Mouse (Mus musculus) heart, adult 2 months (tissue): ENCODE results near the gene Msrb1. TPM values are rescaled to one million over a fixed set of nuclear protein-coding genes. Genes with fewer than 3 reads are reported as not detected.

Experiments
- DNase-seq, 2 experiments: peaks; one replicate each; pipeline ENCODE4 v3.0.0; 2021
- H3K27ac ChIP-seq: fragments of 200-600 bp; 2 replicates; pipeline ENCODE4 v1.8.1; 2022
- H3K27me3 ChIP-seq: fragments of 200-500 bp; 2 replicates; pipeline ENCODE4 v1.6.1; 2012; ENCODE audit warnings: mild to moderate bottlenecking, low read length, inconsistent platforms, mixed read lengths; ENCODE audit not compliant: control insufficient read depth, insufficient read depth
- H3K36me3 ChIP-seq: fragments of 200-500 bp; 2 replicates; pipeline ENCODE4 v1.6.1; 2012; ENCODE audit warnings: low read length, inconsistent platforms; ENCODE audit not compliant: control insufficient read depth, insufficient read depth
- H3K4me1 ChIP-seq: fragments of 200-500 bp; 2 replicates; pipeline ENCODE4 v1.6.1; 2011; ENCODE audit warnings: low read length; ENCODE audit not compliant: control insufficient read depth, insufficient read depth
- H3K4me3 ChIP-seq: fragments of 200-600 bp; 2 replicates; pipeline ENCODE4 v1.8.1; 2022
- H3K79me2 ChIP-seq: fragments of 200-500 bp; replicated peaks from 2 replicates; pipeline ENCODE4 v1.6.1; 2012; ENCODE audit warnings: mild to moderate bottlenecking, inconsistent platforms, low read length, moderate library complexity, mixed read lengths; ENCODE audit not compliant: control insufficient read depth, insufficient read depth
- H3K9ac ChIP-seq: fragments of 200-500 bp; 2 replicates; pipeline ENCODE4 v1.6.1; 2012; ENCODE audit warnings: low read depth, mild to moderate bottlenecking, control low read depth, inconsistent platforms, low read length, mixed read lengths
- CTCF ChIP-seq: fragments of 200-600 bp; IDR thresholded peaks from 2 replicates; pipeline ENCODE4 v1.8.1; 2022; ENCODE audit warnings: antibody characterized with exemption, mild to moderate bottlenecking, moderate library complexity
- EP300 ChIP-seq: fragments of 200-500 bp; IDR thresholded peaks from 2 replicates; pipeline ENCODE4 v1.6.1; 2011; ENCODE audit warnings: low read depth, low read length, control low read depth; ENCODE audit not compliant: insufficient read depth
- POLR2A ChIP-seq: fragments of 200-500 bp; IDR thresholded peaks from 2 replicates; pipeline ENCODE4 v1.6.1; 2011; ENCODE audit warnings: mild to moderate bottlenecking, low read depth, low read length, control low read depth; ENCODE audit not compliant: insufficient read depth
- WGBS: fragments of 180-500 bp; shearing (Covaris S2); methylation state at CpG from one replicate; pipeline ENCODE4 v1.1.7; 2018; 5-methylcytosine and 5-hydroxymethylcytosine counted together
- intact Hi-C: fragments of 180-260 bp; cut with DNase I; formaldehyde crosslinking; loops from one replicate; pipeline ENCODE4 v1.15.1; 2025
- polyA plus RNA-seq: library from polyadenylated mRNA; depleted of rRNA; stranded (reverse); fragments of >200 nt; gene quantifications from 2 replicates; pipeline ENCODE4 v1.2.3, GENCODE M21; 2012
- total RNA-seq, 2 experiments: library from RNA; stranded (reverse); gene quantifications; 2 replicates each; pipeline ENCODE4 v1.2.3; 2021

Msrb1 gene
- total and polyA plus RNA-seq, 3 experiments: 154 to 178 (median 155) TPM

DNA sequence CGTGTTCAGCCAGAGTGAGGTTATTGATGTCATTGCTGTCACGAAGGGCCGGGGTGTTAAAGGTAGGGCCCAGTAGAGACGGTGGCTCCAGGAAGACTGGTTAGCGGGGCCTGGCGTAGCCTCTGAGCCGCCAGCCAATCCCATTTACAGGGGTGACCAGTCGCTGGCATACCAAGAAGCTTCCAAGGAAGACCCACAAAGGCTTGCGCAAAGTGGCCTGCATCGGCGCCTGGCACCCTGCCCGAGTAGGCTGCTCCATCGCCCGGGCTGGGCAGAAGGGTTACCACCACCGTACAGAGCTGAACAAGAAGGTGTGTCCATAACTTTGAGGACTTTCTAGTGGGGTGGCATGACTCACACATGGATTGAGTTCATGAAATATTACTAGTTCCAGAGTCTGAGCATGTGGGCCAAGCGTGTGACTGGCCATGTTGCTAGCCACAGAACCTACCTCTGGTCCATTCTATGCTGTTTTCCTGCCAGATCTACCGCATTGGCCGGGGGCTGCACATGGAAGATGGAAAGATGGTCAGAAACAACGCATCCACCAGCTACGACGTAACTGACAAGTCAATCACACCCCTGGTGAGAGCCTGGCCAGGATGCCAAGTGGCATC lies 2.9 kb upstream of the Msrb1 start:
- peak overlapping the region; percentile 89 for H3K27ac ChIP-seq
- no peaks in the 10 kb centered on the region for H3K27me3 ChIP-seq
- no peaks in the 10 kb centered on the region for H3K79me2 ChIP-seq
- peaks cover 2% of the 10 kb centered on the region; the same call in 1 of the 2 replicates for H3K36me3 ChIP-seq
- 90% methylated on average over 21 of the region's 21 CpGs for WGBS
- no peak overlapping the region for H3K4me3 ChIP-seq
- TF ChIP-seq POLR2A (no peak), EP300 (no peak), CTCF (no peak)
- H3K4me1 ChIP-seq: peaks cover 5% of the 10 kb centered on the region
- intact Hi-C loops: no loop called here
- DNase-seq: no peak
- H3K9ac ChIP-seq: no peak overlapping the region

GRCm38 (mm10) chr17:24734513-24734912 lies 1.9 kb upstream of the Msrb1 start:
- intact Hi-C loops: no loop called here
- no peak for DNase-seq
- peaks cover 2% of the 10 kb centered on the region; the same call in 1 of the 2 replicates for H3K36me3 ChIP-seq
- no peak overlapping the region for H3K4me3 ChIP-seq
- 89% methylated on average over 1 of the region's 1 CpGs for WGBS
- H3K4me1 ChIP-seq: peaks cover 5% of the 10 kb centered on the region
- no peaks in the 10 kb centered on the region for H3K27me3 ChIP-seq
- no peak overlapping the region for H3K9ac ChIP-seq
- no peak for TF ChIP-seq EP300
- TF ChIP-seq CTCF: peak; percentile 38
- no peak for TF ChIP-seq POLR2A
- H3K79me2 ChIP-seq: no peaks in the 10 kb centered on the region
- H3K27ac ChIP-seq: no peak overlapping the region

DNA sequence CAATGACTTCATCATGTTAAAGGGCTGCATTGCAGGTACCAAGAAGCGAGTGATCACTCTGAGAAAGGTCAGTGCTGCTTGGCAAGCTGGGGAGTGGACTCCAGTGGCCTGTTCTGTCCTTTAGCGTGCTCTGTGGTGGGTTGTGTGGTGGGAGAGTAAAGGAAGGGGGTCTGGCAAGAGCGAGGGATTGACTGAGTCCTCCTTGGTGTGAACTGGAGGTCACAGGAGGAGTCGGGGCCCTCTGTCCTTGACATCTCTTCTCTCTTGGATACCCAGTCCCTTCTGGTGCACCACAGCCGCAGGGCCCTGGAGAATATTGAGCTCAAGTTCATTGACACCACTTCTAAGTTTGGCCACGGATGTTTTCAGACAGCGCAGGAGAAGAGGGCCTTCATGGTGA lies 996 bp upstream of the Msrb1 start:
- Histone ChIP-seq H3K4me3 (no peak overlapping the region), H3K36me3 (peaks cover 2% of the 10 kb centered on the region; the same call in 1 of the 2 replicates), H3K4me1 (peaks cover 5% of the 10 kb centered on the region), H3K9ac (no peak overlapping the region), H3K79me2 (no peaks in the 10 kb centered on the region), H3K27ac (peak overlapping the region; percentile 86), H3K27me3 (no peaks in the 10 kb centered on the region)
- DNase-seq: no peak
- TF ChIP-seq CTCF: no peak
- no peak for TF ChIP-seq POLR2A
- no peak for TF ChIP-seq EP300
- WGBS: 90% methylated on average over 7 of the region's 7 CpGs
- intact Hi-C loops: no loop called here

- Histone ChIP-seq H3K79me2 (no peaks in the 10 kb centered on the region), H3K27ac (peak overlapping the region; percentile 86; the same call in 1 of the 2 replicates), H3K36me3 (peaks cover 2% of the 10 kb centered on the region; the same call in 1 of the 2 replicates), H3K9ac (peak overlapping the region; percentile 77), H3K27me3 (no peaks in the 10 kb centered on the region), H3K4me3 (peak overlapping the region; percentile 71), H3K4me1 (peaks cover 5% of the 10 kb centered on the region)
- no peak for DNase-seq
- TF ChIP-seq POLR2A (no peak), EP300 (no peak), CTCF (peak; percentile 36)
- intact Hi-C loops: no loop called here
- 12% methylated on average over 8 of the region's 8 CpGs for WGBS
Measured at GRCm38 (mm10) chr17:24737135-24737810, 831 bp downstream of the Msrb1 start.

DNA sequence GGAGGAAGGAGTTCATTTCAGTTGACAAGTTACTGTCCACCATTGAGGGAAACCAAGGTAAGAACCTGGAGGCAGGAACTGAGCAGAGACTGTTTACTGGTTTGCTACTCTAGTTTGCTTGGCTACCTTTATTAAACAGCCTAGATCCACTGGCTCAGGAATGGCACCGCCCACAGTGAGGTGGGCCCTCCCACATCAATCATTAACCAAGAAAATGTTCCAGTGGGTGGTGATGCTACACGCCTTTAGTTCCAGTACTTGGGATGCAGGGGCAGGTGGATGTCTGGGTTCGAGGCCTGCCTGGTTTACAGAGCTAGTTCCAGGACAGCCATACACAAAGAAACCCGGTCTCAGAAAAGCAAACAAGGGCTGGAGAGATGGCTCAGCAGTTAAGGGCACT lies 1.8 kb downstream of the Msrb1 start:
- no peak overlapping the region for H3K9ac ChIP-seq
- no peaks in the 10 kb centered on the region for H3K27me3 ChIP-seq
- no peak for TF ChIP-seq EP300
- TF ChIP-seq POLR2A: no peak
- no peak for TF ChIP-seq CTCF
- intact Hi-C loops: no loop called here
- 86% methylated on average over 4 of the region's 4 CpGs for WGBS
- peaks cover 2% of the 10 kb centered on the region; the same call in 1 of the 2 replicates for H3K36me3 ChIP-seq
- no peak for DNase-seq
- peaks cover 3% of the 10 kb centered on the region for H3K4me1 ChIP-seq
- no peak overlapping the region for H3K27ac ChIP-seq
- H3K4me3 ChIP-seq: no peak overlapping the region
- no peaks in the 10 kb centered on the region for H3K79me2 ChIP-seq

- H3K36me3 ChIP-seq: peaks cover 2% of the 10 kb centered on the region; the same call in 1 of the 2 replicates
- H3K9ac ChIP-seq: no peak overlapping the region
Measured at GRCm38 (mm10) chr17:24739926-24740325, 3.5 kb downstream of the Msrb1 start.

More at GRCm38 (mm10) chr17:24739926-24740325, 3.5 kb downstream of the Msrb1 start:
- WGBS: 85% methylated on average over 8 of the region's 8 CpGs
- Histone ChIP-seq H3K4me3 (no peak overlapping the region), H3K27me3 (no peaks in the 10 kb centered on the region), H3K27ac (no peak overlapping the region), H3K4me1 (peaks cover 3% of the 10 kb centered on the region), H3K79me2 (no peaks in the 10 kb centered on the region)
- intact Hi-C loops: loop anchor here (10.0 kb wide), 1 partner anchor 275 kb away; the partner anchor contains the start of genes Cramp1l and Ift140
- no peak for TF ChIP-seq EP300
- no peak for DNase-seq
